Mouse (Mus musculus) thymus, postnatal 25 days (tissue): ENCODE measurements at regions not wholly inside any gene's neighbourhood (a gene's known extent, or its start where the extent isn't known, plus 50 kb on each side); places are given as distances from the start of the nearest gene placed in this dataset.

ENCODE experiments used
- DNase-seq: peaks from one replicate; pipeline ENCODE4 v3.0.0; 2022

DNA sequence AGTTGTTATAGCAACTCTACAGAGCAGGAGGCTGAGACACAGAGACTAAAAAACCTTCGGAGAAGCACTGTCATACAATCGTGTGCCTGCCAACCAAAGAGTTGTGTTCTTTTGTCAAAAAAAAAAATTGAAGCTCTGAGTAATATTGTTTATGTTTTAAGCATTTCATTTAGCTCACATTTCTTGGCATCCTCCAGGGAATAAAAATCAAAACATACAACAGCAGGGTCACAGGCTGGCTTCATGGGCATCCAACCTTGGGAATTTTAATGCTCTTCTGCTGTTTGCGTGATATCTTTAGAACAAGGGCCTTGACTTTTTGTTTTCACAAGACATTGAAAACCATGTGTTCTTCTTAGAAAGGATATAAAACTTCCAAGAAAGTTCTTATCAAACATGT is 152.9 kb upstream of the Cxcl12 start:
- DNase-seq = no peak

DNA sequence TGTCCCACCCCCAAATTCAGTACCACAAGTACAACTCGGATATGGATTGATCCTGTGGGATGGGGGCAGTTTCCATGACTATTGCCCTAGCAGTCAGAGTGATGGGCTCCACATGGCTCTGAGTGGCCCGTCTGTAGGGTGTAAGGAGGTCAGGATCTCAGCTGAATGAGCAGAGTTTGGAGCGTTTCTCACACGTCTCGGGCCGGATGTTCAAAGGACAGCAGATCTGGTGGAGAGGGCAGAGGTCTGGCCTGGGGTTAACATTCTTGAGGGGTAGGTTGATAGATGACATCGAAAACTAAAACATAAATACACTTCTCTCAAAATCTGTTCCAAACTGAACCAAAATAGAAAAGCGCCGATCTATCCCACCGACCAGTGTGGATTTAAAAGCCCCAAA is 146.5 kb upstream of the Cxcl12 start:
- no peak for DNase-seq

DNA sequence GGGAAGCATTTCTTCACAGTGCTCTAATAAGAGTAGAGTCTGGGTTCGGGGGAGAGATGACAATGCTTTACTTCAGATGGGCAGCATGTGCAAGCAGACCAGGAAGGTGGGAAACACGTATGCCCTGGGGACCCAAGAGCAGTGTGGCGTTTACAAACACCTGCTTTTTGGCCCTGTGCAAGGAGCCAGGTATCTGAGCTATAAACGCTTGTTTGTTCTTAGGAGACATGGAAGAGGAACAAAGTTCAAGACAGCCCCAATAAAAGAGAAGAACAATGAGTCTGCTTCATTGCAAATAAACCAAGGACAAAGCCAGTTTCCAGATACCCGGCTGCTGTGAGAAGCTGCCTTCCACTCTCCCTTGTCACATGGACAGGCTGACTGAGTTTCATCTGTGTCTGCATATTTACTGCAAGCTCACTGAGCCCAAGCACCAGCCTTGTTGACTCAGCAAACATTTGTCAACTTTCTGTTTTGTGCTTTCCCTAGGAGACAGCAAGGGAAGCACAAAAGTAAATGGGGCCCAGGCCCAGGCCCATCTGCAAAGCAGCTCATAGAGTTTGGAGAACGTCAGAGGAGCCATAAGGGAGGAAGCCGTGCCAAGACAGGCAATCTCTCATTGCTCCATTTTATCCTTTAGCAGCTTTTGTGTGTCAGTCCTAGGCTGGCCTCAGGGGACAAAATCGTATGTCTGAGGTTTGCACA is 136.1 kb upstream of the Cxcl12 start:
- no peak for DNase-seq

DNA sequence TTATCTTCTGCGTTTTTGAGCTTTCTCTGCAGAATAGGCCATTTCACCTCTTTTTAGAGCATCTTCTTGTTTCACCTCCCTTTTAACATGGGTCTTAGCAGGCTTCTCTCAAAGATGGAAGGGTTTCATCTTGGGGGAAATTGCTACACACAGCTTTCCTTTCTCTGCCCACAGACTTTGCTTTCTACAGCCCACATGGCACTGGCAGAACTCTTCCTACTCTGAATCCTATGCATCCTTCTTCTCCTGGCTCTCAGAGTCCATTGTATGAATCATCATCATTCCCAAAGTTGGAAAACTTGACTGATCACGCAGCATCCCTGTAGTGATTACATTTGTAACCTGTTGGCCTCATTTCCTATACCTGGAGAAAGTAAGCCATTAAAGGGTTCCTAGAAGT is 124.6 kb upstream of the Cxcl12 start:
- no peak for DNase-seq

DNA sequence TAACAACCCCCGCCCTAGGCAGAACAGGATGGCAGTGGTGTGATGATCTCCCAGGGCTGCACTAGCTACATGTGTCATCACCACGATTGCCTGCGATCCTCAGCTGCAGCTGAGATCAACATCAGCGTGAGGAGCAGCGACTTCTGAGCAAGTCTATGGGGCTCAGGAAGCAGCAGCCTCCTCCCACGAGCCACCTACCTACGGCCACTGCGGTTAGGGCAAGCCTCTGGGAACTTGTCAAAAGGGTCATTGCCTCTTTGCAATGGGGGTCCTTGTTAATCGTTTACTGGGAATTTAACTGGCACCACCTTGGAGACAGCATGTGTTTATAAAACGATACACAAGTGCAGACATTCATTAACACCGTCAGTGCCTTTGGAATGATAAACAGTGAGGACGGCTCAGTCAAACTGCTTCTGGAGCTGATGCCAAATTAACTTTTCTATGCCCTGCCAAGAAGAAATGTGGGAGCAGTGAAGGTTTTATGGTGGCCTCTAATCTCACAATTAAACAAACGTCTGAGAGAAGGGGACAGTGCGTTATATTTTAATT is 118.8 kb upstream of the Cxcl12 start:
- DNase-seq = no peak

DNA sequence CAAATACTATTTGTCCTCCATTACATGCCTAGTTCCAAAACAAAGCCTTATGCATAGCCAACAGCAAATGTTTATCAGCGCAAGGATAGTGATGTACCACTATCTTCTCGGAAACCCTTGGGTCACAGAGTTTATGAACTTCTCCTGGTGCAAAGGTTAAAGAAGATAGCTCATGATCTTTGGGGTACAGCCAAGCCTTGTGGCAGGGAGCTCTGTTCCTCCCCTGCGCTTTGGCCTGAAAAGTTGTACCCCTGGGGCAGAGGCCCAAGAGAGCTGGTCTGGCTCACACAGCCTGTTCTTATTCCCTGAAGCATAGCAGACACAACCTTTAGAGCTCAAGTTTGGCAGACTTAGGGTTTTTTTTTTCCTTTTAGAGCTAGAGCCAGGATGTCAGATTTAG is 107.6 kb upstream of the Cxcl12 start:
- DNase-seq = no peak

DNA sequence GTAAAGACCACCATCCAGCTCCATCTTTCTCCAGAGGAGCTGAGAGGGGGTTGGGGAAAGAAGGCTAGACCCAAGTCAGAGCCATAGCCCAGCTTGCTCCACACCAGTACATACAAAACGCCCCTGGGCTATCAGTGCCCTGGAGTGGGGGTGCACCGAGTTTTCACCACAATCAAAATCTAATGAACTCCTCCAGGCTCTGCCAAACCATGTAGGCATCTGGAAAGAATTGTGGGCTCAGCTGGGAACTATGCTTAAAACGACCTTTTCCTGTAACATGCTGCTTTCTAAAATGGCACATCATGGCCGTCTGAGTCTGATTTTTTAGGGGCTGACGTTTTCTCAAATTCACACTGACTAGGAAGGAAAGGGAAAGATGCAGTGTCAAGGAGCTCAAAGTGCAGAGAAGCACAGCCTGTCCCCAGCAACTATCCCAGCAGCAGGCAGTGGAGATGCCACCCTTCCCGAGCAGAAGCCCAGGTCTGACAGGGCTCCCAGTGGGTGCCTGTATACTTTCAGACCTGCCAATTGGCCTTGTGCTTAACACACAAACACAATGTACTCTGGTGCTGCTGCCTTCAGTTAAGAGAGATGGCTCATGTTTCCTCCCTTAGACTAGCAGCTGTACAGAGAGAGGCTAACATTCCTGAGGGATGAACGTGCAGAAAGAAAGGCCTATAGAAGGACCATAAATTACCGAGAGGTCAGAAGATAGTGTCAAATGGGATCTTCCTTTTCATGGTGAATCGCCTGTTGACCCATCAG is 100.6 kb upstream of the Cxcl12 start:
- no peak for DNase-seq

DNA sequence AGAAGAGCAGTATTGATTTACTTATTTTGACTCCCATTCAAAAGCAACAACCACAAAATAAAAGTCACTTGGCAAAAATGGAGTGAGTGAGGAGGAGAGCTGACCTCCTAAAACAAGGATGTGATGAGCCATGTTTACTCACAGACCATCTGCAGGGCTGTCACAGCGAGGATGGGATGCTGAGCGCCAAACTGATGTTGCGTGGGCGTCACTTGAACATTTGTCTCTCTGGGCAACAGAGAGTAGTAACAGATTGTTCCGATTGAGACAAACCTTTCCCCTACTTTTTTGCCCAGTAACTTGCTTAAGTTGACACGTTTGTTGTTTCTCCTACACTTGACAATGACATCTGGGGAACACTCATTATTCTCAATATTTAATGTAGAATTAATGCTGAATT is 97.0 kb upstream of the Cxcl12 start:
- no peak for DNase-seq

DNA sequence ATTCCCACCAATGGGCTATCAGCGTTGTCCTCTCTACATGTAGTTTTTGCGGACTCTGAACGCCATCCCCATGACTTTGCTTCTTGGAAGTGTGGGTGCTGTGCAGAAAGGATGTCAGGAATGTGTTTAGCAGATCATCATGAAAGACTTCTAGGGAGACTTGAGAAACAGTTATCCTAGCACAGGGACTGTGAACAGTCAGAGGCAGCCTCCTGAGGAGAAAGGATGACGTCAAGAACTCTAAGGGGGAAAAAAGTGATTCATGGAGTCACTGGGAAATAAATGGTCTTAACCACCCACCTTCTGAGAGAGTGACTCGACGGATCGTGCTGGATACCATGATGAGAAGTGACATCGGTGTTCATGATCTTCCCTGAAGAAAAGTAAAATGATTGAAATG is 96.5 kb upstream of the Cxcl12 start:
- DNase-seq = no peak

DNA sequence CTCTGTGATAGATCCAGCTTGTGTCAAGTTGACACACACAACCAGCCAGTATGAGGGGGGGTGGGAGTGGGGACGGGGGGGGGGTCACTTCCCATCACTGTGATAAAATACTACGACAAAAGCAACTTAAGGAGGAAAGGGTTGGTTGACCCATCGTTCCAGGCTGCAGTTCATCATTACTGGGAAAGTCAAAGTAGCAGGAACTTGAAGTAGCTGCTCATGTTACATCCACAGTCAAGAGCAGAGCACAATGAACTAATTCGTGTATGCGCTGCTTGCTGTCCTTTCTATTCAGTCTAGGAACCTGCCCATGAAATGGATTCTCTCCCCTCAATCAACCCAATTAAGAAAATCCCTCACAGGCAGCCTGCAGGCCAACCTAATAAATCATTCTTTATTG is 88.8 kb upstream of the Cxcl12 start:
- DNase-seq = no peak

DNA sequence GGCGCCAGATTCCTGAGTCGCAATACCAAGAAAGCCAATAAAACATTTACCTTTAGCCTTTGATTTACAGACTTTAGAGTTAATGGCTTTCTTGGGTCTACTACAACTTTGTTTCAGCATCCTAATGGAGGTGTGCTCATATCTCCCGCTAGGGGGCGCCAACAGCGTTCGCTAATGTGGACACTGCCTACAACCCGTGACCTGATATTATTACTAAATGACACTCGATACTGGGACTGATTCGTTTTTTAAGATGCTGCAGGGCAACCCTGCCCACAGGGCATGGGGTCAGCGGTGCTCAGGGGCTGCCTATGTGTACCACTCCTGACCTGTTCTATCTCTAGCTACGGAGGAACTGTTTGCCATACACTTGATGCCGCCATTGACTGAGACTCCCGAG is 87.4 kb upstream of the Cxcl12 start:
- DNase-seq = no peak

DNA sequence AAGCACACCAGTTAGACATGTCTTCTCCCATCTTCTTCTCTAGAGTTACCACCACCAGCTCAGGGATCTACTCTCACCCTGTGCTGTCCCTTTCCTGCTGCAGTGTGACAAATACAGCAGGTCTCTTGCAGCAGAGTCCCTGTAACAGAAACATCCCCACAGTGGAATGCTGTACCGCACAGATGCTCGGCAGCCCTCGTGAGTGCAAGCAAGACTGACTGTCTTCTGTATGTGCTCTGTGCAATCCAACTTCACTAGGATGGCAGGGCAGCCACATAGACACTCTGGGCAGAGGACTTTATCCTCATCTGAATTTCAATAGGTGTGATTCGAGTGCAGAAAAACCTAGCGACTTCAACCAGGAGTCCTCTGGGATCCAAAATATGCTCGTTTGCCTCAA is 84.1 kb upstream of the Cxcl12 start:
- DNase-seq = no peak

DNA sequence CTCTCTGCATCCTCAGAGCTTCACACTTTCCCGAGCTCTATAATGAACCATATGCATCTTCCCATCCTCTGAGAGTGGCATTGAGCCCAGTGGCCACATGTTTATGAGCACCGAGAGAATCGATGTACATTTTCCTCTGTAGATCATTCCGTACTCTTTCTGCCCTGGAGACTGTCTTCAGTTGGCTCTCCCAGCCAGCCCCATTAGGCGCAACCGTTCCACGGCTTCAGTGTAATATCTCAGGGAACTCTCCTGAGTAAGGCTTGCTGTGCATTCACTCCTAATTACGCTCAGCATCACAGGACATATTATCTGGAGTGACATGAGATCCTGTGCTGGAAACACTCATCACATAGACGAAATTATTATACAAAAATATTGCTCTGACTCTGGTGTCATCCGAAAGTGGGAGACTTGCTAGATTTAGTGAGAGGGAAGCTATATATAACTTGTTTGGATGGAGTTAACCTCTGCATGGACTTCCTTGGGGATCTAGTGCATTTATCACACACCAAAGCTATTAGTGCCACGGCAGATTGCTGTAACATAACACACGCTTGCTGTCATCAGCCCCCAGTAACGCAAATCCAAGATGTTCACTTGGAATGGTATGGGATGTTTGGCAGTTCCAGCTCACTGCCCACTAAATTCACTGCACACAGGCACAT is 83.4 kb upstream of the Cxcl12 start:
- DNase-seq = no peak

DNA sequence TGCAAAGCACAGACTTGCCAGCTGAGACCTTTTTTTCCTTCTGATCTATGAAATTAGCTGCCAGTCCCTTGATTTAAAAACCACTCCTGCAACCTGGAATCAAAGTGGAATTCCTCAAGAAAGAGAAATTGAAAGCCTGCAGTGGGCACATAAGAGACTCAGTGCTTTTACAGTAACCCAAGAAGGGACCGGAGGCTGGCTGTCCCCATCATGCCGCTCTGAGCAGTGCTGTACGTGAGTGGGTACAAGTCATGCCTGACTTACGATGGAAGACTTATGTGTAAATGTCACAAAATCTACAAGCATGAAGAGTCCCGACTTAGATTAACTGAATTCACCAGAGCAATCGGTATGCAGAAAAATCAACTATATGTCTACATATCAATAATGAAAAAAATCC is 73.6 kb upstream of the Cxcl12 start:
- no peak for DNase-seq

DNA sequence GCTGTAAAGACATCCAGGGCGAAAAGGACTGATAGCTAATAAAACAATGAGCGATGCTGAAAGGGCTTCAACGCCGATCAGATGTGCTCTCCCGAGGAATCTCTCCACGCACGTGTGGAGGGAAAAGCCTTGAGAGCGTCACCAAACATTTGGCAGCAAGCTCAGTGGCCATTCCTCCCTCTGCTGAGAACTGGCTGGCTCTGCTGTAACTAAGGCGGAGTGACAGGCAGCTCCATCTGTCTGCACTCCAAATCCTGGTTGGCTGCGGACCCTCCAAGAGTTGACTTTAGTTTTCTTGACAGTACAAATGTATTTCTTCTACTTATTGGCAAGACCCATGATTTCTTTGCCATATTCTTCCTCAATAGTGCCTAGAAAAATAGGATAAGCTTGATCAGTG is 68.5 kb upstream of the Cxcl12 start:
- DNase-seq = no peak

DNA sequence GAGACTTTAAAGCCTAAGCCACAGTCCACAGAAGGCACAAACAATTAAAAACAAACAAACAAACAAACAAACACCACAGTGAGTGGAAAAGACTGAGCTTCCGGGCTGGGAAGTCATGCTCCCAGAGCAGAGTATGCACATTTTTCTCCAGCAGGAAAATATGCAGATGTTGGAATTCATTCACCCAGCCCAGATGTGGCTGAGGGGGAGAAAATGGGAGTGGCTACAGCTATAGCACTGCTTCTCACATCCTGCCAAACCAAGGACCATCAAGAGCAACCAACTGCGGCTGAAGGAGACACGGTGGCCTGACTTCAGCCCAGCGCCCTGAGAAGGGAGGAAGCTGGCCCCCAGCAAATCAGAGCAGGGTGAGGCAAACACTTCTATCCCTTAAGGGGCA is 65.6 kb upstream of the Cxcl12 start:
- DNase-seq = no peak

DNA sequence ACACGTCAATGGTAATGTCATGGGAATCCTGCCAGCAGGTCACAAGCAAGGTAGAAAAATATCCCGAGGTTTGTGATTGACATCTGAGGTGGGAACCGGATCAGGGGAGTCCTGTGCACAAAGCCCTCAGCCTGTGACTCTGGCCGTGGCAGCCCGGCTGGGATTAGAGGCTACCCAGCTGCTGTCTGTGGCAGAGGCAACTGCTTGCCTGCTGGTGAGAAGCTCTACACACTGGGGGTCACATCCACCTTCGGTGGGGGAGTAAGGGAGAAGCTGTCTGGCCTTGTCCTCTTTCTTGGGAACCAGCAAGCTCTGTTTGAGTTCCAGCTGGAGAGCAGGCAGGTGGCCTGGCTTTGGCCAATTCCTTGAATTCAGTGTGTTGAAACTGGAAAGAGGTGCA is 64.3 kb upstream of the Cxcl12 start:
- DNase-seq = no peak

DNA sequence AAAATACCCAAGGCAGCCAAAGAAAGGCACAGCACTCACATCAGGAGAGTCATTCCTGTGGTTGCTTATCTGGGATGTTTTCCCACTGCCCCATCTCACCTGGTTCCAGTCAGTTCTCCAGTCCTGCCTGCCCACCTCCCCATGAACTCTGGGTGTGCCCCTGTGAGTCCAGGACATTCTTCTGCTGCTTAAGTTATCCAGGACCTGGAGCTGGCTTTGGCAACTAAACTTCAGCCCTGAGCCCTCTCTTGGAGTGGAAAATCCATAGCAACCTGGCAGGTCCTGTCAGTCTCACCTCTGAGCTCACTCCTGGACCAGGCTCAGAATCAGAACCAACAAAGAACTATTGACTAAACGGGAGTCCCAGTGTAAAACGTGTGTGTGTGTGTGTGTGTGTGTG is 63.9 kb upstream of the Cxcl12 start:
- DNase-seq = no peak

DNA sequence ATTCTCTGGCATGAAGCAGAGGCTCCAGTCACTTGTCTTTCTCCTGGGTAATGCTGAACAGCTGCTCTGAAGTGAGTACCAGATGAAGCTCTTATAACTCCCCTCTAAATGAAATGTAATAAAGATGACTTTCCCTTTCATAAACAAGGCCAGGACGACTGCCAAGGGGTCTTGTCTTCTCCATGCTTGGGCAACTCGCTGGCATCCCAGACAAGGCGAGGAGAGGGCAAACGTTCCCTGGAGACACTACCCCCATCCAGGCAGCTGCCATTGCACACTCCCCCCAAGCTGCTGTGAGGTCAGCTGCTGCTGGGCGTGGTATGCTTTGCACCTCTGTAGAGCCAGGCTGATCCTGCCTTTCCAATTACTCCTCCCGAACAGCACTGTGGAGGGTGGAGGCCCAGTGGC is 63.1 kb upstream of the Cxcl12 start:
- no peak for DNase-seq

DNA sequence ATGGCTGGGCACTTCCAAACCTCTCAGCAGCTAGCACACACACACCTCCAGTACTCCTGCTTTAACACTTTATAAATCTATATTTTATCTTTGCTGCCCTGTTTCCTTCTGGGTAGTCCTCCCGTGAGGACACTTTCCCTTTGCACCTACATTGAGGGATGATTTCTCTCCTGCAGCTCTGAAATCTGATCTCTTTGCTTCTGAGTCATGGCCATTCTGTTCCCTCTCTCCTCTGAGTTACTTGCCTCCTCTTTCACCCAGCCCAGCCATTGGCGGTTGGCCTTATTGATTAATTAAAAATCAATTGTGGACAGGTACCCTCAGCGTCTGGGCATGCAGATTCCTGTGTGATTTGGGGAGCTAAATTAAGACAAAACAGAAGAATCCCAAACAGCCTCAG is 58.0 kb upstream of the Cxcl12 start:
- no peak for DNase-seq

DNA sequence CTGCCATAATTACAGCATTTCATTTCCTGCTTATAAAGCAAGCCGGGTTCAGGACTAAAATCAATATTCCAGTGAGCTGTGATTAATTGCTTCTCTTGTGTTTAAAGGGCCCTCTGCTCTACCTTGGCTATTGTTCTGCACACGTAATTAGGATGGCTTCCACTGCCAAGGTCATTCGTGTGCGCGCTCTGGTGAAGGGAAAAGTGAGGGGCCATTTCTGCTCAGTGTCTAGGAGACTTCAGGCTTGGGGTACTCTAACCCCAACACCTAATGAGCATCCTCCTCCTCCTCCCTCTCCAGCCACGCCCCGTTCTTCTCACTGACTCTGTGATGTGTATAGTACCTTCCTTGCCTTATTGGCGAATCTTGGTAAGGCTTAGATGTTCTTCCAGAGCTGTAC is 53.5 kb upstream of the Cxcl12 start:
- no peak for DNase-seq

DNA sequence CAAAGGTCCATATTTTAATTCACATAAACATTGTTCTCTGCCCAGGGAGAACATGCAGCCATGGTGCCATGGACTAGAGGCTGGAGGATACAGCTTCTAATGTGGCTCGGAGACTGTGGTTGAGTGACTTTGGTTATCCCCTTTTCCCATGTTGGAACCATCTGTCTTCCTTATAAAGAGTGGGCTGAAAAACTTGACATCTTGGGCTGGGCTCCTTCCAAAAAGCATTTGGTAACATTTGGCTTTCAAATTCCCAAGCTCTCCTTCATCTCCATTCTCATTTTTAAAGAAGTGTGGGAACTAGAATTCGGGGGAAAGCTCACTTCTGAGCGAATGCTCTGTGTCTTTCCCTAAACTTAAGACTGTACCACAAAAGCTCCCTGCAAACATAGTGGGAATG is 50.3 kb upstream of the Cxcl12 start:
- DNase-seq = no peak
